Mouse (Mus musculus) midbrain, embryonic 14.5 days (tissue): ENCODE data around the gene Bloc1s3. TPM values are rescaled to one million over a fixed set of nuclear protein-coding genes. Genes with fewer than 3 reads are reported as not detected.

Experiments
- ATAC-seq: fragments of 200-750 bp; cut with Nextera tagmentation; 2 replicates; pipeline ENCODE4 v1.8.0; 2017; ENCODE audit warnings: moderate number of reproducible peaks, moderate library complexity; ENCODE audit not compliant: low FRiP score, low TSS enrichment
- DNase-seq: peaks from one replicate; pipeline ENCODE4 v3.0.0-alpha.2; 2015
- H3K27ac ChIP-seq: fragments of 300-500 bp; sonication (generic); replicated peaks from 2 replicates; pipeline ENCODE4 v1.5.1; 2014; ENCODE audit warnings: mild to moderate bottlenecking, low read depth, low read length, moderate library complexity
- H3K27me3 ChIP-seq: fragments of 300-500 bp; sonication (generic); 2 replicates; pipeline ENCODE4 v1.6.1; 2014; ENCODE audit warnings: low read length, control low read depth, mixed read lengths; ENCODE audit not compliant: control insufficient read depth, insufficient read depth
- H3K36me3 ChIP-seq: fragments of 300-500 bp; sonication (generic); 2 replicates; pipeline ENCODE4 v1.6.1; 2014; ENCODE audit warnings: low read length, control low read depth; ENCODE audit not compliant: control insufficient read depth, insufficient read depth
- H3K4me1 ChIP-seq: fragments of 300-500 bp; sonication (generic); 2 replicates; pipeline ENCODE4 v1.6.1; 2014; ENCODE audit warnings: mild to moderate bottlenecking, antibody characterized with exemption, low read length, control low read depth; ENCODE audit not compliant: control insufficient read depth, insufficient read depth
- H3K4me2 ChIP-seq: fragments of 300-500 bp; sonication (generic); 2 replicates; pipeline ENCODE4 v1.6.1; 2014; ENCODE audit warnings: mild to moderate bottlenecking, low read length, moderate library complexity
- H3K4me3 ChIP-seq: fragments of 300-500 bp; sonication (generic); replicated peaks from 2 replicates; pipeline ENCODE4 v1.5.1; 2014; ENCODE audit warnings: low read depth, low read length
- H3K9ac ChIP-seq: fragments of 300-500 bp; sonication (generic); replicated peaks from 2 replicates; pipeline ENCODE4 v1.6.1; 2014; ENCODE audit warnings: mild to moderate bottlenecking, low read length, moderate library complexity
- H3K9me3 ChIP-seq: fragments of 300-500 bp; sonication (generic); 2 replicates; pipeline ENCODE4 v1.6.1; 2016; ENCODE audit warnings: low read length, control low read depth, mixed read lengths; ENCODE audit not compliant: control insufficient read depth
- WGBS: fragments of 180-500 bp; shearing (Covaris S2); extraction: QIAGEN DNeasy Blood & Tissue Kit; methylation state at CpG from one replicate; pipeline ENCODE4 v1.1.7; 2014; 5-methylcytosine and 5-hydroxymethylcytosine counted together
- polyA plus RNA-seq: library from polyadenylated mRNA; unstranded; fragments of >200 nt; fragmentation: Nextera tagmentation; extraction: Ambion mirVana; gene quantifications from 2 replicates; pipeline ENCODE4 v1.2.1, GENCODE M21; 2014

Gene Bloc1s3
- polyA plus RNA-seq, 1 experiment from 2014 or later: 2.5 TPM

DNA sequence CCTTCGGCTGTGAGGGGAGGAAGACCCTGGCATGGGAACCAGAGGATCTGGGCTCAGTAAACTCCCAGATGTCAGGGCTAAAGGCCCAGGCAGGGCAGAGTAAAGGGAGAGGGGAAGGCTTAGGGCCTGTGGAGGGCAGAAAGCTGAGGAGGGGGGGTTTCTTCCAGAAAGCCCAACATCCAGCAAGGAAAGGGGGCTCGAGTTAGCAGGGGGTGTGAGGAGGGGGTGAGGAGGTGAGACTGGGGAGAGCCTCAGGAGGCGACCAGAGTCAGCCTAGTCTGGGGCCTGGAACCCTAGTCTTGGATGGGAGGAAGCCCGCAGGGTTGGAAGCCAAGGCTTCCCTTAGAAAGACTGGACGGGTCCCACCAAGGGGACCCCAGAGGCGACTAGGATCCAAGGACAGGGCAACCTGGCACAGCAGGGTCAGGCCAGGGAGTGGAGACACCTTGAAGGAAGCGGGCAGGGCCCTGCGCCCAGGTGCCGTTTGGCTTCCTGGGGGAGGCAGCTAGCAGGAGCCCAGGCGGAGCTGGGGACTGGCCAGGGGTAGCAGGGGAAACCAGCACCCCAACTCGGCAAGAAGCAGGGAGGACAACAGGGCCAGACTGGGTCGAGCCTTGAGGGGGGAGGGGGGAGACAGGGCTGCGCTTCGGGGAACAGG is 50.6 kb downstream of the Bloc1s3 start:
- peak overlapping the region; percentile 90 for H3K4me3 ChIP-seq
- no peaks in the 10 kb centered on the region for H3K27me3 ChIP-seq
- peaks cover 11% of the 10 kb centered on the region for H3K4me1 ChIP-seq
- no peak for DNase-seq
- H3K9ac ChIP-seq: peak overlapping the region; percentile 90
- peaks cover 12% of the 10 kb centered on the region; the same call in 1 of the 2 replicates for H3K36me3 ChIP-seq
- peak overlapping the region; percentile 95 for H3K4me2 ChIP-seq
- 9% methylated on average over 14 of the region's 14 CpGs for WGBS
- no peaks in the 10 kb centered on the region for H3K9me3 ChIP-seq
- peak overlapping the region; percentile 79 for H3K27ac ChIP-seq
- ATAC-seq: peak; percentile 29; the same call in 1 of the 2 replicates

DNA sequence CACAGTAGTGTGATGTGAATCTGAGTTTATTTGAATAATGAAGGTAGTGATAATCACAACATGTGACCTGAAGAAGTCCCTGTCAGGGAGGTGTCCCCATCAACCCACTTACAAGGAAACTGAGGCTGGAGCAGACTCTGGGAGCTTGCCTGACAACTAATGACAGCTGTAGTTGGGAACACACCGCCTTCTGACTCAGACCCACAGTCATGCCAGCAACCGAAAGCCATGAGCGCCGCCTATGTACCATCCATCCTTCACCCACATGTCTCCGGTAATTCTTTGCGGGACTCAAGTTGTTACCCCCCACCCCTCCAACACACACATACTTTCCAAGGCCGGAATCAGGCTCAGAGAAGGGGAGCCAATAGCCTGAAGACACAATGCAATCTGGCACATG is 51.5 kb downstream of the Bloc1s3 start:
- Histone ChIP-seq H3K36me3 (peaks cover 15% of the 10 kb centered on the region), H3K9ac (no peak overlapping the region), H3K9me3 (no peaks in the 10 kb centered on the region), H3K27me3 (no peaks in the 10 kb centered on the region), H3K4me3 (peak overlapping the region; percentile 90; the same call in 1 of the 2 replicates), H3K4me1 (peaks cover 11% of the 10 kb centered on the region), H3K27ac (no peak overlapping the region), H3K4me2 (peak overlapping the region; percentile 95)
- WGBS: 96% methylated on average over 7 of the region's 7 CpGs
- no peak for ATAC-seq
- no peak for DNase-seq

DNA sequence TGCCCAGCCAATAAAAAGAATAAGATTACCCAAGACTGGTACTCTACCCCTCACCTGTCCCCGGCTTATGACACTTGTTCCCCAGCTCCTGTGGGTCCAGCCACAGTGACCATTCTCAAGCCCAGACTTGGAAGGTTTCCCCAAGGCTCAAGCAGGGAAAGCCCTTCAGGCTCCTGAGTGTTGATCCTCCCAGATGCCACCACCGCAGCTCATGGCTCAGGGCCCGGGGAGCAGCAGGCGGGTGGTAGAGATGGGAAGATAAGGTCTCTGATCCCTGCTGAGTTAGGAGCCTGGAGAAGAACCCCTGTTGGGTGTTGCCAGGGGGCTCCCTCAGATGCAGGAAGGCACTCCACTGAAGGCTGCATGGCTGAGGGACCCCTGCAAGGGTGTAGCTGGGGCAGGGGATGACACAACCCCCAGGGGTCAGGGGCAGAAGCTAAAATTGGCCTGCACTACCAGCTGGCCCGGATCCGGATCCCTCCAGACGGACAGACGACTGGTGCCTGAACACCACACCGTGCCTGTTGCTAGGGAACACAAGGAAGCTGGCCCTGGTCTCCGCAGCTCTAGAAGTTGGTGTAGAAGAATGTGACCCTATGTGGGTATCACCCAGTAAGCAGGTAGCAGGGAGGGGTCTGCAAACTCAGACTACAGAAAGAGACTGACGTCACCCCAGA is 52.2 kb downstream of the Bloc1s3 start:
- peaks cover 22% of the 10 kb centered on the region for H3K36me3 ChIP-seq
- no peak overlapping the region for H3K4me2 ChIP-seq
- WGBS: 66% methylated on average over 11 of the region's 11 CpGs
- no peak overlapping the region for H3K9ac ChIP-seq
- DNase-seq: no peak
- no peak for ATAC-seq
- H3K27me3 ChIP-seq: no peaks in the 10 kb centered on the region
- peaks cover 11% of the 10 kb centered on the region for H3K4me1 ChIP-seq
- H3K9me3 ChIP-seq: no peaks in the 10 kb centered on the region
- no peak overlapping the region for H3K27ac ChIP-seq
- H3K4me3 ChIP-seq: no peak overlapping the region

DNA sequence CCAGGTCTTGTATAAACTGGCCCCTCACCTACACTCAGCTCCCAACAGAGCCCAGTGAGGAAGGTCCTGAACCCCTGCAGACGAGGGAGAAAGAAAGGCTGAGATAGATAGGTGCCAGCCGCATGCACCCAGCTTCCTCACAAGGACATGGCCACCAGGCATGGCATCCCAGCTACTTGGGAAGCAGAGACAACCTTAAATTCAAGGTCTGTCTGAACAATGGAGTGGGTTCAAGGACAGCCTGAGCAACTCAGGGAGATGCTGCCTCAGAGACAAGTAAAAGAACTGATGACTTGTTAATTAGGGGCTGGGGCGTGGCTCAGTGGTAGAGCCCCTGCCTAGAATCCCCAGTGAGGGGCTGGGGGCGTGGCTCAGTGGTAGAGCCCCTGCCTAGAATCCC is 53.0 kb downstream of the Bloc1s3 start:
- WGBS: 93% methylated on average over 4 of the region's 4 CpGs
- no peak overlapping the region for H3K4me2 ChIP-seq
- peaks cover 11% of the 10 kb centered on the region for H3K4me1 ChIP-seq
- H3K27ac ChIP-seq: no peak overlapping the region
- H3K36me3 ChIP-seq: peaks cover 29% of the 10 kb centered on the region
- ATAC-seq: no peak
- no peak overlapping the region for H3K4me3 ChIP-seq
- no peak for DNase-seq
- H3K9ac ChIP-seq: no peak overlapping the region
- no peaks in the 10 kb centered on the region for H3K9me3 ChIP-seq
- no peaks in the 10 kb centered on the region for H3K27me3 ChIP-seq

Other genes starting within 250 kb of the Bloc1s3 start
- 28.9 and 29.1 TPM in 2 replicates for gene Vasp, start 236.6 kb downstream of the Bloc1s3 start, polyA plus RNA-seq
- 0.62 and 1.2 TPM in 2 replicates for gene Ppm1n, start 228.3 kb downstream of the Bloc1s3 start, polyA plus RNA-seq
- gene Rtn2, start 225.7 kb downstream of the Bloc1s3 start, polyA plus RNA-seq: 100.0 and 101 TPM in 2 replicates
- not detected in 2 replicates for gene Fosb, start 198.3 kb downstream of the Bloc1s3 start, polyA plus RNA-seq
- 78.9 and 97.7 TPM in 2 replicates for gene Ercc1, start 163.6 kb downstream of the Bloc1s3 start, polyA plus RNA-seq
- gene Cd3eap, start 148.9 kb downstream of the Bloc1s3 start, polyA plus RNA-seq: 16.4 and 18.9 TPM in 2 replicates
- gene Ppp1r13l, start 148.6 kb downstream of the Bloc1s3 start, polyA plus RNA-seq: 1.6 and 1.9 TPM in 2 replicates
- gene Ercc2, start 126.4 kb downstream of the Bloc1s3 start, polyA plus RNA-seq: 21.6 and 27.9 TPM in 2 replicates
- gene Klc3, start 104.3 kb downstream of the Bloc1s3 start, polyA plus RNA-seq: 0.36 and 0.59 TPM in 2 replicates
- gene Ckm, start 103.6 kb downstream of the Bloc1s3 start, polyA plus RNA-seq: 0.35 TPM in 1 of 2 replicates, not detected in the other
- gene Mark4, start 49.5 kb downstream of the Bloc1s3 start, polyA plus RNA-seq: 18.8 and 20.3 TPM in 2 replicates
- 0.12 and 0.29 TPM in 2 replicates for gene Exoc3l2, start 45.0 kb downstream of the Bloc1s3 start, polyA plus RNA-seq
- gene Trappc6a, start within 50 bp of the Bloc1s3 start, polyA plus RNA-seq: 30.1 and 36.6 TPM in 2 replicates
- 0.51 and 0.74 TPM in 2 replicates for gene Nkpd1, start 9.5 kb upstream of the Bloc1s3 start, polyA plus RNA-seq
- 9.5 and 31.7 TPM in 2 replicates for gene Ppp1r37, start 54.7 kb upstream of the Bloc1s3 start, polyA plus RNA-seq
- 0.22 and 0.32 TPM in 2 replicates for gene Zfp296, start 68.9 kb upstream of the Bloc1s3 start, polyA plus RNA-seq
- 140 and 154 TPM in 2 replicates for gene Gemin7, start 69.2 kb upstream of the Bloc1s3 start, polyA plus RNA-seq
- gene Clasrp, start 96.1 kb upstream of the Bloc1s3 start, polyA plus RNA-seq: 44.7 and 50.4 TPM in 2 replicates
- 4.5 and 5.2 TPM in 2 replicates for gene Relb, start 121.1 kb upstream of the Bloc1s3 start, polyA plus RNA-seq
- 132 and 134 TPM in 2 replicates for gene Clptm1, start 156.7 kb upstream of the Bloc1s3 start, polyA plus RNA-seq
- 0.37 TPM in 1 of 2 replicates, not detected in the other for gene Apoc2, start 169.6 kb upstream of the Bloc1s3 start, polyA plus RNA-seq
- not detected in 2 replicates for gene Gm44805, start 173.1 kb upstream of the Bloc1s3 start, polyA plus RNA-seq
- not detected in 2 replicates for gene Apoc4, start 173.1 kb upstream of the Bloc1s3 start, polyA plus RNA-seq
- gene Apoc1, start 184.3 kb upstream of the Bloc1s3 start, polyA plus RNA-seq: 1.7 and 2.0 TPM in 2 replicates
- 163 and 265 TPM in 2 replicates for gene Apoe, start 190.8 kb upstream of the Bloc1s3 start, polyA plus RNA-seq
- 120 and 121 TPM in 2 replicates for gene Tomm40, start 207.1 kb upstream of the Bloc1s3 start, polyA plus RNA-seq
- 41.1 and 46.1 TPM in 2 replicates for gene Nectin2, start 242.1 kb upstream of the Bloc1s3 start, polyA plus RNA-seq